Mouse (Mus musculus) heart, embryonic 15.5 days (tissue): ENCODE data around the gene Vmn1r13. TPM values are rescaled to one million over a fixed set of nuclear protein-coding genes. Genes with fewer than 3 reads are reported as not detected.
"Not testable (repeated sequence)": the region's sequence is repeated elsewhere in the genome, so short reads cannot be mapped to it uniquely, and the experiment has no call there.

Experiments
- ATAC-seq: fragments of 200-750 bp; cut with Nextera tagmentation; replicated peaks from 2 replicates; pipeline ENCODE4 v1.8.0; 2017; ENCODE audit warnings: low read depth, moderate TSS enrichment; ENCODE audit not compliant: insufficient number of reproducible peaks, insufficient read depth, low FRiP score
- H3K27ac ChIP-seq: fragments of 300-500 bp; sonication (generic); 2 replicates; pipeline ENCODE4 v1.5.1; 2015; ENCODE audit warnings: mild to moderate bottlenecking, inconsistent platforms
- H3K27me3 ChIP-seq: fragments of 300-500 bp; sonication (generic); 2 replicates; pipeline ENCODE4 v1.6.1; 2015; ENCODE audit warnings: inconsistent platforms
- H3K36me3 ChIP-seq: fragments of 300-500 bp; sonication (generic); 2 replicates; pipeline ENCODE4 v1.6.1; 2015; ENCODE audit warnings: mild to moderate bottlenecking, inconsistent platforms
- H3K4me1 ChIP-seq: fragments of 300-500 bp; sonication (generic); replicated peaks from 2 replicates; pipeline ENCODE4 v1.6.1; 2015; ENCODE audit warnings: inconsistent platforms
- H3K4me2 ChIP-seq: fragments of 300-500 bp; sonication (generic); 2 replicates; pipeline ENCODE4 v1.6.1; 2015; ENCODE audit warnings: inconsistent platforms, mild to moderate bottlenecking, moderate library complexity
- H3K4me3 ChIP-seq: fragments of 300-500 bp; sonication (generic); 2 replicates; pipeline ENCODE4 v1.5.1; 2015; ENCODE audit warnings: mild to moderate bottlenecking, inconsistent platforms
- H3K9ac ChIP-seq: fragments of 300-500 bp; sonication (generic); 2 replicates; pipeline ENCODE4 v1.6.1; 2015; ENCODE audit warnings: mild to moderate bottlenecking, inconsistent platforms
- H3K9me3 ChIP-seq: fragments of 300-500 bp; sonication (generic); replicated peaks from 2 replicates; pipeline ENCODE4 v1.6.1; 2016; ENCODE audit warnings: inconsistent platforms
- WGBS: fragments of 180-500 bp; shearing (Covaris S2); methylation state at CpG from one replicate; pipeline ENCODE4 v1.1.7; 2015; ENCODE audit warnings: mixed read lengths; 5-methylcytosine and 5-hydroxymethylcytosine counted together
- polyA plus RNA-seq: library from polyadenylated mRNA; unstranded; fragments of >200 nt; fragmentation: Nextera tagmentation; extraction: Ambion mirVana; gene quantifications from 2 replicates; pipeline ENCODE4 v1.2.1, GENCODE M21; 2015

Vmn1r13 gene
- not detected in 2 replicates for polyA plus RNA-seq

GRCm38 (mm10) chr6:57202990-57203389, at the start of gene Vmn1r13:
Vmn1r13 (plus strand) TSS chr6:57203290.
- not testable (repeated sequence) for ATAC-seq

GRCm38 (mm10) chr6:57156619-57157018, 46.5 kb upstream of the Vmn1r13 start, which contains the start of gene Vmn1r12:
Vmn1r12 (plus strand) TSS chr6:57156919.
- Histone ChIP-seq H3K4me1 (no peaks in the 10 kb centered on the region), H3K9me3 (no peaks in the 10 kb centered on the region), H3K9ac (no peak within 1 kb of the TSS), H3K27ac (no peak within 1 kb of the TSS), H3K36me3 (no peaks in the 10 kb centered on the region), H3K27me3 (no peaks in the 10 kb centered on the region), H3K4me3 (no peak within 1 kb of the TSS), H3K4me2 (no peak within 1 kb of the TSS)
- ATAC-seq, result no peak
- 67% methylated on average over 2 of the region's 2 CpGs for WGBS

More at GRCm38 (mm10) chr6:57202990-57203389, at the start of gene Vmn1r13:
- H3K9ac ChIP-seq, H3K4me1 ChIP-seq, H3K27ac ChIP-seq, H3K9me3 ChIP-seq, H3K27me3 ChIP-seq, H3K4me2 ChIP-seq, H3K36me3 ChIP-seq, H3K4me3 ChIP-seq: not testable (repeated sequence)
- 75% methylated on average over 1 of the region's 1 CpGs for WGBS

- 63% methylated on average over 3 of the region's 3 CpGs for WGBS
- not testable (repeated sequence) for ATAC-seq, H3K27me3 ChIP-seq, H3K27ac ChIP-seq, H3K4me1 ChIP-seq, H3K36me3 ChIP-seq, H3K4me3 ChIP-seq, H3K4me2 ChIP-seq, H3K9ac ChIP-seq, H3K9me3 ChIP-seq
Observed at GRCm38 (mm10) chr6:57190016-57190415, 13.1 kb upstream of the Vmn1r13 start.

DNA sequence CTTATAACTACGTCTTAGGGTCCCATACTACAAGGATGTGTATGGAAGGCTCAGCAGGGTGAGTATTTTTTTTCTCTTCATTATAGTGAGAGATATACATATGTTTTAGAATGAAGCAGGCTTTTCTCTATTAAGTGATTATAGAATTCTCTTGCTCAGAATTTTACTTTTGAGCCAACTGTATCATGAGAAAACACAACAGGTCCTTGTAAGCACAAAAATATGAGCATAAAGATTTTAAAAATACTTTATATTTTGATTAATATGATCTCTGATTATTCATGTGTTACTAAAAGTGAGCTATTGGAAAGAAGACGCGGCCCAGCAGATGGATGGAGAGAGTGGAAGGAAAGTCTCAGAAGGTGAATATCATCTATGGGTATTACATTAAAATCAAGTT, 28.3 kb downstream of the Vmn1r13 start, which contains the start of gene Vmn1r14:
Vmn1r14 (plus strand) TSS at position 301 of the 400 bp plus-strand sequence.
- ATAC-seq, result no peak

GRCm38 (mm10) chr6:57257652-57258051, 54.6 kb downstream of the Vmn1r13 start, which contains the start of gene Vmn1r15:
Vmn1r15 (plus strand) TSS chr6:57257952.
- no peaks in the 10 kb centered on the region for H3K27me3 ChIP-seq
- ATAC-seq, result no peak
- no peak within 1 kb of the TSS for H3K4me3 ChIP-seq
- WGBS, result 63% methylated on average over 1 of the region's 1 CpGs
- no peaks in the 10 kb centered on the region for H3K36me3 ChIP-seq
- no peak within 1 kb of the TSS for H3K9ac ChIP-seq
- no peak within 1 kb of the TSS for H3K4me2 ChIP-seq
- H3K9me3 ChIP-seq, result no peaks in the 10 kb centered on the region
- H3K4me1 ChIP-seq, result no peaks in the 10 kb centered on the region
- no peak within 1 kb of the TSS for H3K27ac ChIP-seq

More for the DNA sequence above, 28.3 kb downstream of the Vmn1r13 start, which contains the start of gene Vmn1r14:
- 85% methylated on average over 3 of the region's 3 CpGs for WGBS
- H3K4me3 ChIP-seq, result no peak within 1 kb of the TSS
- no peak within 1 kb of the TSS for H3K4me2 ChIP-seq
- no peaks in the 10 kb centered on the region for H3K9me3 ChIP-seq
- no peaks in the 10 kb centered on the region for H3K27me3 ChIP-seq
- no peaks in the 10 kb centered on the region for H3K4me1 ChIP-seq
- no peak within 1 kb of the TSS for H3K27ac ChIP-seq
- no peaks in the 10 kb centered on the region for H3K36me3 ChIP-seq
- no peak within 1 kb of the TSS for H3K9ac ChIP-seq

- no peak overlapping the region for H3K27ac ChIP-seq
- 73% methylated on average over 2 of the region's 2 CpGs for WGBS
- ATAC-seq, result no peak
- H3K36me3 ChIP-seq, result no peaks in the 10 kb centered on the region
- H3K4me3 ChIP-seq, result no peak overlapping the region
- no peaks in the 10 kb centered on the region for H3K9me3 ChIP-seq
- no peak overlapping the region for H3K9ac ChIP-seq
- H3K27me3 ChIP-seq, result no peaks in the 10 kb centered on the region
- no peak overlapping the region for H3K4me2 ChIP-seq
- H3K4me1 ChIP-seq, result no peaks in the 10 kb centered on the region
Observed at GRCm38 (mm10) chr6:57260990-57261389, 57.9 kb downstream of the Vmn1r13 start.

Other genes starting within 250 kb of the Vmn1r13 start
- not detected in 2 replicates for gene Vmn1r5, start 233.0 kb upstream of the Vmn1r13 start, polyA plus RNA-seq
- not detected in 2 replicates for gene Vmn1r6, start 206.0 kb upstream of the Vmn1r13 start, polyA plus RNA-seq
- gene Vmn1r7, start 178.0 kb upstream of the Vmn1r13 start, polyA plus RNA-seq, result not detected in 2 replicates
- not detected in 2 replicates for gene Vmn1r8, start 171.0 kb upstream of the Vmn1r13 start, polyA plus RNA-seq
- gene Vmn1r9, start 136.5 kb upstream of the Vmn1r13 start, polyA plus RNA-seq, result not detected in 2 replicates
- not detected in 2 replicates for gene Vmn1r10, start 93.8 kb upstream of the Vmn1r13 start, polyA plus RNA-seq
- not detected in 2 replicates for gene Vmn1r11, start 69.8 kb upstream of the Vmn1r13 start, polyA plus RNA-seq
- not detected in 2 replicates for gene Vmn1r12, start 46.4 kb upstream of the Vmn1r13 start, polyA plus RNA-seq
- not detected in 2 replicates for gene Vmn1r14, start 28.4 kb downstream of the Vmn1r13 start, polyA plus RNA-seq
- not detected in 2 replicates for gene Vmn1r15, start 54.7 kb downstream of the Vmn1r13 start, polyA plus RNA-seq
- not detected in 2 replicates for gene Vmn1r16, start 126.2 kb downstream of the Vmn1r13 start, polyA plus RNA-seq
- gene Vmn1r17, start 160.4 kb downstream of the Vmn1r13 start, polyA plus RNA-seq, result not detected in 2 replicates
- not detected in 2 replicates for gene Vmn1r18, start 192.5 kb downstream of the Vmn1r13 start, polyA plus RNA-seq
- not detected in 2 replicates for gene Vmn1r19, start 200.5 kb downstream of the Vmn1r13 start, polyA plus RNA-seq
- gene Vmn1r20, start 225.6 kb downstream of the Vmn1r13 start, polyA plus RNA-seq, result 0.04 TPM in 1 of 2 replicates, not detected in the other